Mouse (Mus musculus): ENCODE results near the gene Dsp. TPM values are rescaled to one million over a fixed set of nuclear protein-coding genes. Genes with fewer than 3 reads are reported as not detected.

Gene Dsp
- 0.22 and 0.24 TPM in 2 replicates for polyA plus RNA-seq (2015; fragmentation: Nextera tagmentation; extraction: Ambion mirVana)

GRCm38 (mm10) chr13:38151069-38151588 is at the start of gene Dsp:
TSS of gene Dsp (plus strand) at chr13:38151294.
- Histone ChIP-seq H3K27me3 (peaks cover 80% of the 10 kb centered on the region), H3K36me3 (no peaks in the 10 kb centered on the region), H3K27ac (replicated peaks) (no peak within 1 kb of the TSS), H3K4me2 (peak within 1 kb of the TSS; percentile 89), H3K9me3 (no peaks in the 10 kb centered on the region), H3K4me1 (replicated peaks) (peaks cover 20% of the 10 kb centered on the region), H3K9ac (peak within 1 kb of the TSS; percentile 31; the same call in 1 of the 2 replicates), H3K4me3 (peak within 1 kb of the TSS; percentile 43)
- under 1% methylated on average over 52 of the region's 58 CpGs for WGBS
- ATAC-seq (ENCODE audit: low FRiP score, low read depth), result peak; percentile 71

GRCm38 (mm10) chr13:38103406-38103805 is 47.7 kb upstream of the Dsp start:
- WGBS, result 82% methylated on average over 4 of the region's 4 CpGs
- Histone ChIP-seq H3K27me3 (no peaks in the 10 kb centered on the region), H3K4me3 (no peak overlapping the region), H3K27ac (replicated peaks) (no peak overlapping the region), H3K9me3 (no peaks in the 10 kb centered on the region), H3K4me1 (replicated peaks) (no peaks in the 10 kb centered on the region), H3K9ac (no peak overlapping the region), H3K4me2 (no peak overlapping the region), H3K36me3 (no peaks in the 10 kb centered on the region)
- no peak for ATAC-seq (ENCODE audit: low FRiP score, low read depth)

- no peak overlapping the region for H3K9ac ChIP-seq
- WGBS, result 93% methylated on average over 10 of the region's 10 CpGs
- H3K9me3 ChIP-seq, result no peaks in the 10 kb centered on the region
- no peak for ATAC-seq (ENCODE audit: low FRiP score, low read depth)
- no peak overlapping the region for H3K4me2 ChIP-seq
- no peak overlapping the region for H3K4me3 ChIP-seq
- no peaks in the 10 kb centered on the region for H3K36me3 ChIP-seq
- no peak overlapping the region for H3K27ac ChIP-seq (replicated peaks)
- H3K4me1 ChIP-seq (replicated peaks), result no peaks in the 10 kb centered on the region
- no peaks in the 10 kb centered on the region for H3K27me3 ChIP-seq
Measured at GRCm38 (mm10) chr13:38104501-38104900, 46.6 kb upstream of the Dsp start.

- H3K9ac ChIP-seq, result no peak overlapping the region
- H3K27me3 ChIP-seq, result no peaks in the 10 kb centered on the region
- no peaks in the 10 kb centered on the region for H3K36me3 ChIP-seq
- H3K4me1 ChIP-seq (replicated peaks), result no peaks in the 10 kb centered on the region
- H3K9me3 ChIP-seq, result no peaks in the 10 kb centered on the region
- no peak overlapping the region for H3K4me2 ChIP-seq
- WGBS, result 65% methylated on average over 9 of the region's 9 CpGs
- ATAC-seq (ENCODE audit: low FRiP score, low read depth), result no peak
- H3K4me3 ChIP-seq, result no peak overlapping the region
- no peak overlapping the region for H3K27ac ChIP-seq (replicated peaks)
Measured at GRCm38 (mm10) chr13:38109081-38109480, 42.0 kb upstream of the Dsp start.

GRCm38 (mm10) chr13:38122321-38122720 is 28.8 kb upstream of the Dsp start:
- Histone ChIP-seq H3K9ac (no peak overlapping the region), H3K27ac (replicated peaks) (no peak overlapping the region), H3K4me2 (no peak overlapping the region), H3K27me3 (no peaks in the 10 kb centered on the region), H3K4me1 (replicated peaks) (no peaks in the 10 kb centered on the region), H3K36me3 (no peaks in the 10 kb centered on the region), H3K9me3 (no peaks in the 10 kb centered on the region), H3K4me3 (no peak overlapping the region)
- no peak for ATAC-seq (ENCODE audit: low FRiP score, low read depth)
- 88% methylated on average over 9 of the region's 9 CpGs for WGBS

GRCm38 (mm10) chr13:38123666-38124065 is 27.4 kb upstream of the Dsp start:
- WGBS, result 79% methylated on average over 4 of the region's 4 CpGs

GRCm38 (mm10) chr13:38127683-38128082 is 23.4 kb upstream of the Dsp start:
- Histone ChIP-seq H3K27me3 (no peaks in the 10 kb centered on the region), H3K4me3 (no peak overlapping the region), H3K27ac (replicated peaks) (no peak overlapping the region), H3K4me2 (no peak overlapping the region), H3K9ac (no peak overlapping the region), H3K4me1 (replicated peaks) (no peaks in the 10 kb centered on the region), H3K36me3 (no peaks in the 10 kb centered on the region), H3K9me3 (no peaks in the 10 kb centered on the region)
- ATAC-seq (ENCODE audit: low FRiP score, low read depth), result no peak
- 87% methylated on average over 3 of the region's 3 CpGs for WGBS

More at GRCm38 (mm10) chr13:38123666-38124065, 27.4 kb upstream of the Dsp start:
- no peak overlapping the region for H3K27ac ChIP-seq (replicated peaks)
- no peak overlapping the region for H3K4me2 ChIP-seq
- H3K4me3 ChIP-seq, result no peak overlapping the region
- H3K9ac ChIP-seq, result no peak overlapping the region
- no peaks in the 10 kb centered on the region for H3K36me3 ChIP-seq
- no peaks in the 10 kb centered on the region for H3K4me1 ChIP-seq (replicated peaks)
- ATAC-seq (ENCODE audit: low FRiP score, low read depth), result no peak
- H3K9me3 ChIP-seq, result no peaks in the 10 kb centered on the region
- H3K27me3 ChIP-seq, result no peaks in the 10 kb centered on the region

- Histone ChIP-seq H3K27ac (replicated peaks) (no peak overlapping the region), H3K4me3 (no peak overlapping the region), H3K9me3 (no peaks in the 10 kb centered on the region), H3K27me3 (no peaks in the 10 kb centered on the region), H3K4me1 (replicated peaks) (no peaks in the 10 kb centered on the region), H3K36me3 (no peaks in the 10 kb centered on the region), H3K9ac (no peak overlapping the region), H3K4me2 (no peak overlapping the region)
- no peak for ATAC-seq (ENCODE audit: low FRiP score, low read depth)
- WGBS, result 93% methylated on average over 3 of the region's 3 CpGs
Measured at GRCm38 (mm10) chr13:38128246-38128645, 22.8 kb upstream of the Dsp start.

- no peak overlapping the region for H3K9ac ChIP-seq
- H3K4me1 ChIP-seq (replicated peaks), result no peaks in the 10 kb centered on the region
- H3K4me2 ChIP-seq, result no peak overlapping the region
- WGBS, result 86% methylated on average over 2 of the region's 2 CpGs
- no peak overlapping the region for H3K4me3 ChIP-seq
- H3K36me3 ChIP-seq, result no peaks in the 10 kb centered on the region
- no peaks in the 10 kb centered on the region for H3K27me3 ChIP-seq
- no peak overlapping the region for H3K27ac ChIP-seq (replicated peaks)
- H3K9me3 ChIP-seq, result no peaks in the 10 kb centered on the region
- no peak for ATAC-seq (ENCODE audit: low FRiP score, low read depth)
Measured at GRCm38 (mm10) chr13:38129492-38129891, 21.6 kb upstream of the Dsp start.

- Histone ChIP-seq H3K9me3 (no peaks in the 10 kb centered on the region), H3K4me1 (replicated peaks) (no peaks in the 10 kb centered on the region), H3K27ac (replicated peaks) (no peak overlapping the region), H3K36me3 (no peaks in the 10 kb centered on the region), H3K4me3 (no peak overlapping the region), H3K9ac (no peak overlapping the region), H3K27me3 (no peaks in the 10 kb centered on the region), H3K4me2 (no peak overlapping the region)
- 90% methylated on average over 9 of the region's 9 CpGs for WGBS
- no peak for ATAC-seq (ENCODE audit: low FRiP score, low read depth)
Measured at GRCm38 (mm10) chr13:38130116-38130515, 21.0 kb upstream of the Dsp start.

GRCm38 (mm10) chr13:38133016-38133528 is 18.0 kb upstream of the Dsp start:
- ATAC-seq (ENCODE audit: low FRiP score, low read depth), result no peak
- H3K4me1 ChIP-seq (replicated peaks), result no peaks in the 10 kb centered on the region
- no peaks in the 10 kb centered on the region for H3K27me3 ChIP-seq
- H3K4me3 ChIP-seq, result no peak overlapping the region
- no peak overlapping the region for H3K4me2 ChIP-seq
- H3K9me3 ChIP-seq, result no peaks in the 10 kb centered on the region
- WGBS, result 60% methylated on average over 7 of the region's 7 CpGs
- H3K27ac ChIP-seq (replicated peaks), result no peak overlapping the region
- no peak overlapping the region for H3K9ac ChIP-seq
- H3K36me3 ChIP-seq, result no peaks in the 10 kb centered on the region

GRCm38 (mm10) chr13:38140521-38140920 is 10.6 kb upstream of the Dsp start:
- H3K27ac ChIP-seq (replicated peaks), result no peak overlapping the region
- no peak for ATAC-seq (ENCODE audit: low FRiP score, low read depth)
- no peaks in the 10 kb centered on the region for H3K9me3 ChIP-seq
- 75% methylated on average over 1 of the region's 1 CpGs for WGBS
- no peak overlapping the region for H3K4me3 ChIP-seq
- H3K9ac ChIP-seq, result no peak overlapping the region
- no peaks in the 10 kb centered on the region for H3K36me3 ChIP-seq
- peaks cover under 1% of the 10 kb centered on the region for H3K27me3 ChIP-seq
- H3K4me1 ChIP-seq (replicated peaks), result peaks cover 3% of the 10 kb centered on the region; the same call in 1 of the 2 replicates
- H3K4me2 ChIP-seq, result no peak overlapping the region

All from hindbrain, embryonic 15.5 days (tissue).